Mouse (Mus musculus): ENCODE results near the gene Rnf26. TPM values are rescaled to one million over a fixed set of nuclear protein-coding genes. Genes with fewer than 3 reads are reported as not detected.
A peak's percentile ranks its signal among the peaks of the same experiment; 100 is the strongest.

Gene Rnf26
- total RNA-seq, 2 experiments from 2014 or later = 18.1 TPM

DNA sequence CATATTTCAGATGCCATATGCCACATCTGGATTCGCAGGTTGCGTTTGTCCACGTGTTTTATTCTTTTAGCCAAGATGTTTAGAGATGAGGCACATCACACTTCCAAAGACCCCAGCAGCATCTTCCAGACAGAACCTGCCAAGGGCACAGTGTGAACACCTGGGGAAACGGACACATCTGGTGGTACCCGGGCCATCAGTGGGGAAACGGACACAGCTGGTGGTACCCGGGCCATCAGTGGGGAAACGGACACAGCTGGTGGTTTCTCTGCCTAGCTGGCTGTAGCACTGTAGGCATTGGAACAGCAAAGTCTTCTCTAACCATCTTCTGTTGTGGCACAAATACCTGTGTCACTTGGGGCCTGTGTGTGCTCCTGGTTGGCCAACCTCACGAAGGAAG, 17.5 kb downstream of the Rnf26 start:
- no peak for DNase-seq
- intact Hi-C loops (cut with DNase I) = loop anchor here (2.0 kb wide), 1 partner anchor 23 kb away; no protein-coding TSS in a partner anchor

DNA sequence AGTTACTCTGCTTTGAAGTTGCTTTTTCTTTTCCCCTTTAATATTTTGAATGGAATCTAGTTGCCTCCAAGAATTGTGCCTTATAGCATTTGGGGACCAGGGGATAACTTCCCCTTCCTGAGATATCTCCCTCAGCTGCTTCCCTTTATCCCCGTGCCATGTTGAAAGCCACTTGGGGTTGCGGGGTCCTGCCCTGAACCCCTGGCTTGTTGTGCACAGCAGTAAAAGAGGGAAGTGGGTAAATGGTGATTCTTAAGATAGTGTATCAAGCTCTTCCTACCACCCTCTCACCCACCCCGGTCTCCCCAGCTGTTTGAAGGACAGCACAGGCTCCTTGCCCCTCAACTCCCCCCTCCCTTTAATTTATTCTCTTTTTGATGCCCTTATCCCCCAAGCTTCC, 18.6 kb downstream of the Rnf26 start:
- DNase-seq = no peak
- intact Hi-C loops (cut with DNase I) = loop anchor here (2.0 kb wide), 1 partner anchor 22 kb away; no protein-coding TSS in a partner anchor

DNA sequence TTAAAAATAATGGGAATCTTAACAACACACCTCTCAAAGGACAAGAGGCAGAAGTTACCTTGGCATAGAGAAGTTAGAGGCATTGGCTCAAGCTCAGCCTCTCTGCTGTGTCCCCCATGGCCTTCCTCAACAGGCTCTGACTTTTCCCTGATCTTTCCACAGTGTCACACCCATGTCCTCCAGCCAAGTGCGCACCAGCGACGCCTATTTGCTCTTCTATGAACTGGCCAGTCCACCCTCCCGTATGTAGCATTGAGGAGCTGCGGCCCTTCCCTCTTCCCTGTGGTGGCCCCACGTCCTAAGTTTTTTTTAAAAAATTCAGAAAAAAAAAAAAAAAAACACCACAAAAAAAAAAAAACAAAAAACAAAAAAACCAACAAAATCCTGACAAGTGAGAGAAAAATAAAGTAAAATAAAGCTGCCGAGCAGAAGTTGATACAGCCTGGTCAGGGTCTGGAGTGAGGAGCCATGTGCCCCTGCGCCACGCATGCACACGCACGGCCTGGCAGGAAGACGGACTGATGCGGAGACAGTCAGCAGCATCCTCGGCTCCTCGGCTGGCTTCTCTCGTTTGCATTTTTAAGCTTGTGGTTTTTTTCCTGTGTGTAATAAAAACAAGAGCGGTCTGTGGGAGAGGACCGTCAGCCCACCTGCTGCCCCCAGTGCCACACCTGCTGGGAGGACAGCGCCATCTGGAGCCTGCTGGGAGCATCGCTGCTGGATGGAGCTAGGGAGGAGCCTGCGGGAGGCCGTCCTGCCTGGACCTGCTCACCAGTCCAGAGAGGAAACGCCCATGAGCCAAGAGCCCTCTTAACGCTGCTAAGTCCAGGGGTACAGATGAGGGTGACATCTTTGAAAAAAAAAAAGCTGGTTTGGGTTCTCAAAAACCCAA, 19.5 kb downstream of the Rnf26 start:
- peak; percentile 87 to 90 for DNase-seq
- intact Hi-C loops (cut with DNase I) = loop anchor here (2.0 kb wide), 1 partner anchor 21 kb away; no protein-coding TSS in a partner anchor

DNA sequence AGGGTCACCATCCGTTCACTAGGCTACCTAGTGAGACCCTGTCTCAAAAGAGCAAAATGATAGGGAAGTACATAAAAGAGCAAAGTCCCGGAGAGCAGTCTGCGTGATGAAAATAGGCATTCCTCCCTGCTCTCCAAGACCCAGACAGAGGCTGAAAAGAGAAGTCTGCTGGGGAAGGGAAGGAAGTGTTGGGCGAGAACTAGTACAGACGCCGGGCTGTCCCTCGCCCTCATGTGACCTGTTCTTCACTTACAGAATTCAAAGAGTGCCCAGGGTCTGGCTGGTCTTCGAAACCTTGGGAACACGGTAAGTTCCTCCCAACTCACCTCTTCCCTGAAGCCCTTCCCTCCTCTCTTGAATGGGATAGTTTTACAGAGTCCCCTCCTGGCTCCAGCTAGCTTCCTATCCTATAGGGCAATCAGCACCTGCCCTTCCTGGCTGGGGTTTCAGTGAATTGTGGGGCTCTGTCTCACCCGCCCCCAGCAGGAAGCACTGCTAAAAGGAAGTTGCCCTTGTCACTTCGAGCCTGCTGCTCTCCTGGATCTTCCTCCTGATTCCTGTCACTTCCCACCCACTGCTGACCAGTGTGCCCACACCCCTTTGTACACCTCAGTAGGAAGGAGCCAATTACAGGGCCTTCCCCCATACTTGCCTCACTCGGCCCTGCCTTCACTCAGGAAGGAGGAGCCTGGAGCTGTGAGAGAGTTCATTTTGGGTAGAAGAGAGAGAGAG, 24.3 kb downstream of the Rnf26 start:
- DNase-seq = no peak
- intact Hi-C loops (cut with DNase I) = no loop called here

DNA sequence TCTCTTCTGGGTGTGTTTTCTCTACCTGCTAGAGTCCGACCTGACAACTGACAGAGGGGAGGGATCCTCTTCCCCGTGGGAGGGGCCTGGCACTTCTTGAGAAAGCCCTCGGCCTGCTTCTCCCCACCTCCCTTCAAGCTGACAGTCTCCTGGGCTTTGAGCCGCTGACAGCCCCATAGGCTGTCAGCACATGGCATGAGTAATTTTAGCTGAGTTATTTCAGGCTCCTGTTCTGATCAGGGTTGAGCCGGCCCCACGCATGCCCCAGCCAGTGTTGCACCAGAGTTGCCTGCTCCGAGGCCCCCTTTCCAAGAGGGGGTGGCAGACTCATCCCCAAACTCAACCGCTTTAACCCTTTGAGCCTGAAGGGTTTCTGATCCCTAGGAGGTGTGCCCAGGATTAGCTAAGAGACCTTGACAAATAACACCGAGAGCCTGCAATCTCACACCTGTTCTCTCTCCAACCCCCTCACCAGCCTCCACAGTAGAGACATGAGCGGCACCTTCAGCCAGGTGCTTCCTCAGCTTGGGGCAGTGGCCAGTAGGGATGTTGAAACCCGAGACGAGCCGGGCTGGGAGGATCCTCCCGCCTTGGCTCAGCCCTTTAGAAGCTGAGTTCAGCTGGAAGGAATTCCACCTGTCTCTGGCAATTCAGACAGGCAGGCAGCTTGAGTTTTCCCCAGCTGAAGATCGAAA, 25.4 kb downstream of the Rnf26 start:
- peak; percentile 69 to 81 for DNase-seq
- intact Hi-C loops (cut with DNase I) = no loop called here

DNA sequence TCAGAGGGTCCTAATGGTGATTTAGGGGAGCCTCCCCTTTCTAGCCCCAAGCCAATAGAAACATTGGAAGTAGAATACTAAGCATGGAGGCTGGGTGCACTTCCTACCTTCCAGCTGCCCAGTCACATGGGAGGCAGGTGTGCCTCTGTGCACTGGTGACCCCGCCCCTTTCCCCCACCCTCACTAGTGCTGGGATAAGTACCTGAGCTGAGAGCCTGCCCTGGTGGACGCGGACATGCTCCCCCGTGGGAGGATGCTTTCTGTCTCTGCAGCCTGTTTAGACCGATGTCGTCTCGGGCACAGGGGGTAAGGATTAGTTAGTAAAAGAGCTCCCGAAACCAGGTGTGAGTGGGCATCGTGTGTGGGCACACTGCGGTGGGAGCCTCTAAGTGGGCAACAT, 26.4 kb downstream of the Rnf26 start:
- intact Hi-C loops (cut with DNase I) = no loop called here
- peak in 1 of 2 experiments; percentile 35 for DNase-seq

DNA sequence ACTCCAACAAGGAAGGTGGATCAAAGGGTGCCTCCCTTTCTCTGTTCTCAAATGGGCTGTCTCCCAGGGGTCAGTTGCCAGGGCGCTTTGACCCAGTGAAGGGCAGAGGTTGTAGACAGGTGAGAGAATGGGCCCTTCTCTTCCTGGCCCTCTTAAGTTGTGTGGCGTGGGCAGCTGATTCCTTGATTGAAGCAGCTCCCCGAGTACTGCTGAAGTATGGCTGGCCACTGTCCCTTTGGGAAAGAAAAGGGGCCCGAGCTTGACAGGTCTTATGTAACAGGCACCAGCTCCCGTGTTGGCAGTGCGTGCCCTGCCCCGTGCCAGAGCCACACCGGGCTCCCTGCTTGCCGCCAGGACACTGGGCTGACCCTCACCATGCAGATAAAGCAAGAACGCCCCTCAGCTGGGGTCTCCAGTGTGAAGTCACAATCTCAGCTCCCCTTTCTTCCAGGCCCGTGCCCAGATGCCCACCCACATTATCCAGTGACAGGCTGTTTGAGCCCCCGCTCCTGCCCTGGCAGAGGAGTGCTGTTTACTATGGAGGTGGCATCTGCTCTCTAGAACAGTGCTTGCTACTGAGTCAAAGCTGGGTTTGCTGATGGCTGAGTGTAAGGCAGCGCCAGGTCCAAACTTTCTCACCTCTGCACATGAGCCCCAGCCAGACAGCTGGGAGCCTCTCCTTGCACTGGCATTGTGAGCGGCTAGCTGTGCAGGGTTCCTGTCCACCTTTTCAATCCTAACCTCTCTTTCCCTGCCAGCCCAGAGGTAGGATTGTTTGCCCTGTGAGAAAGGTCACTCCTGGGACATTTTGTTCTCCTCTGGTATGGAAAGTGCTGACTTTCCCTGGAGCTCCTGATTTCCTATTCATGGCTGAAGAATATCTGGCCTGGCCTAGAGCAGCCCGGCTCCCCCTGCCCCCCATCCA, 27.3 kb downstream of the Rnf26 start:
- intact Hi-C loops (cut with DNase I) = no loop called here
- peak; percentile 83 to 84 for DNase-seq

DNA sequence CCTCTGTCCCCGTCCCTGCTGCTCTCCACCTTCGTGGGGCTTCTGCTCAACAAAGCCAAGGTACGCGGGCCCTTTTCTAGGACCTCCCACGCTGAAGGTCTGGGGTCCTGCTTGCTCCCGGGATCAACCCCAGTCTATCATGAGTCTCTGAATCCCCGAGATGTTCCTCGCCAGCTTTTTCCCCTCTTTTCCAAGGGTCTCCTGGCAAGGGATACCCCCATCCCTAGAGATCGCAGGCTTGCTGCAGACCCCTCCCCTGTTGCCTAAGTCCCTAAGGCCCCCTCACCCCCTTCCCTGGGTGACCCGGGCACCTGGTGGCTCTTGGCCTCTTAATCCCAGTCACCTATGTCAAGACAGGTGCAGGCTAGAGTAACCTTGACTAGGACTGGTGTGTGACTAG, 28.0 kb downstream of the Rnf26 start:
- peak in 1 of 2 experiments; percentile 34 for DNase-seq
- intact Hi-C loops (cut with DNase I) = no loop called here

DNA sequence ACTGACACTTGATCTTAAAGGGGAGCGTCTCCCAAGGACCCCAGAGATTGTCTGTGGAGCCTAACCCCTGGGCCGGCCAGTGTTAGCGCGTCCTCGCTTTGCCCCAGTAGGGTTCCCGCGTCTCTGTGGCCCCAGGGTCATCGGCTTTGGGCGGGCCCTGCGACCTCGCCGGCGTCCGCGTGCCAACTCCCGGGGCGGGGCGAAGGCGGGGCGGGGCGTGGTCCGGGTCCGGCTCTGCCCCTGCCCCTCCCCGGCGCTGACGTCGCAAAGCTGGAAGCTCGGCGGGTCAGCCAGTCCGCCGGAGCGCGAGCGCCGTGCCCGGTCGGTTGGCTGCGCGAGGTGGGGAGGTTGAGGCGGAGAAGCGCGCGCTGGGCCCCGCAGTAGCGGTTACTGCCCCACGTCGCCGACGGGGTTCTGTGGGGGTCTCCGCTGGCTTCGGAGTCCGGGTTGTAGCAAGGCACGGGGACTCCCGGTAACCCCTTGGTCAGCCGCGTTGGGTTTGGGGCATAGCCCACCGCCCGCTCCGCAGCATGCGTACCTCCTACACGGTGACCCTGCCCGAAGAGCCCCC, 28.6 kb downstream of the Rnf26 start:
- DNase-seq = peak; percentile 95 to 96
- intact Hi-C loops (cut with DNase I) = no loop called here

DNA sequence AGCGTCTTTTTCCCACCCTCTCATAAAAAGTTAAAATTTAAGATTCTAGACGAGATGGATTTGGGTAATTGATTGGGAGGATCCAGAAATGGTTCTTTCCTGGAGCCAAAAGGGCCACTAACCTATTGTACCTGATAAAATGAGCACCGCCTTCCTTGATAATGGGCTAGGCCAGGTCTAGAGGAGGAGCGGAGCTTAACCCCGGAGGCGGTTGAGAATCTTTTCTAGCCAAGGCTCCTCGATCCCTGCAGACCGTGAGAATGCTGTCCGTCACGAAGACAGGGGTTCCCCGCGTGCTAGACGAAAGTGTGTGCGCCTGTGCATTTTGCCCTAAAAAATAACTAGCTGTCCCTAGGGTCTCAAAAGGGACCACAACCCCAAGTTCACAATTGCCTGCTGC, 29.1 kb downstream of the Rnf26 start:
- no peak for DNase-seq
- intact Hi-C loops (cut with DNase I) = no loop called here

DNA sequence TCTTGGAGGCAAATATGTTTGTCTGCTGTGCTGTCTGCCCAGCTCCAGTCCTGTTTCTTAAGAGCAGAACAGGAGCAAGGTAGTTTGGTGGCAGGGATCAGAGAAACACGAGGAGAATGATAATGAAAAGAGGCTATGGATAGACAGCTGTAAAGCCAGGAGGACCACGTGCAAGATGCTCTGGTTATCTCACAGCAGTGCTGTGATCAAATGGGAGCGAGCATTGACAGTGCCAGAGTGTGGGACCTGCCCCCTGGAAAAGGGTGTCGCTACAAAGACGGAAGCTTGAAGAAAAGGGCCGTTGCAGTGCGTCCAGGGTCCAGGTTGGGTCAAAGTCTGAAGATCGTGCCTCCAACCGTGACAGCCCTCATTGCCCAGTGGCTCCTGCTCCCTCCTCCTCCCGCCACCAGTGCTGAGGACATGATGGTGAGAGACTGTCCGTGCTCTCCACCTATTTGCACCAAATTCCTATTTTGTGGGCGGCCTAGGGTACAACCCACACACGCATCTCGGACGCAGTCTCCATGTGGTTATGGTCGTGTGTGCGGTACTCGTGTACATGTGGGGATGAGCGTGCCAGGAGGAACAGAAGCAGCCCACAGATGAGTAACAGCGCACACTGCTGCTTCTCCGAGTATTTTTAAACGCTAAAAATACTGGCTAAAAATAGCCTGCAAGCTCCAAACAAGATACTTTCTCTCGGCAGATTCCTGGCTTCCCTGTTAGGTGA, 29.8 kb downstream of the Rnf26 start:
- intact Hi-C loops (cut with DNase I) = no loop called here
- peak in 1 of 2 experiments; percentile 55 for DNase-seq

DNA sequence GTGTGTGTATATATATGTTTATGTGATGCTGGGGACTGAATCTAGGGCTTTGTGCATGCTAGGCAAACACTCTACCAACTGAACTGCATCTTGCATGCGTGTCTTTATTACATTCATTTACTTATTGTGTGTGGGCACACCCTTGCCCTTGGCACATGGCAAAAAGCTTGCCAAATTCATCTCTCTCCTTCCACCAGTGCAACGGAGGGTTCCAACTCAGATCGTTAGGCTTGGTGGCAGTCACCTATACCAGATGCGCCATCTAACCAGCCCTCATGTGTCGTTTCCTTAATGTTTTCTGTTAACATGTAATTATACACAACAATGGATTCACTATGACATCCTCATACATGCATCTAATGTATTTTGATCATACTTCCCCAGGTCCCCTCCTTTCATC, 31.1 kb downstream of the Rnf26 start:
- DNase-seq = peak in 1 of 2 experiments; percentile 2
- intact Hi-C loops (cut with DNase I) = no loop called here

DNA sequence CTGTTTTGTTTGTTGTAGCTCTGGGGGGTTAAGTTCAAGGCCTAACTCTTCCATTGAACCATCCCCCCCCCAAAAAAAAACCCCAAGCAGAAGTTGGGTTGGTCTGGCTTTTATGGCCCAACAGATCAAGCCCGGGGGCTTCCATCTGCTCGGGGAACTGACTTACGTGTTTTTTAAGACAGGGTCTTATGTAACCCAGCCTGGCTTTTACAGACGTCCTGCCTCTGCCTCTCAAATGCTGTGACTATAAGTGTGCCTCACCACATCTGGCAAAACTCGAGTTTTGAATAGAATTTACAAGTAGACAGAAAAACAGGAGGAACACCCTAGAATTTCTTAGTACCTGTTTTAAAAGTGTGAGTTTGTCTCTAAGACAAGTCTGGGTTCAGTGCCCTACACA, 31.7 kb downstream of the Rnf26 start:
- intact Hi-C loops (cut with DNase I) = no loop called here
- DNase-seq = no peak

DNA sequence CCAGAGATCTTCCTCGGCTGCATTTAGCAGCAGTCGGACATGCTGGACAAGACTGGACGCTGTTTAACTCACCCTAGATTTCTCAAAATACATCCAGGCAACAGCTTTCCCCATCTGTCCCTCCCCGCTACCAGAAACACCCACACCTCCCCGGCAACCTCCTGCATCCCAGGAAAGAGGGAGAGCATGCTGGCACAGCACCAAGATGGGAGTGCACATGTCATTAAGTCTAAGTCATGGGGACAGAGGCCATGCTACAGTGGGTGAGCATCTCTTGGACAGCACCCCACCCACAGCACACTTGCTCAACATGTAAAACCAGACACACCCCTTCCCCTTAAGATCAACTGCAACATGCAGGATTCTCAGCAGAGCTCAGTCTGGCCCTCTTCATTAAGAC, 32.4 kb downstream of the Rnf26 start:
- peak in 1 of 2 experiments; percentile 59 for DNase-seq
- intact Hi-C loops (cut with DNase I) = no loop called here

DNA sequence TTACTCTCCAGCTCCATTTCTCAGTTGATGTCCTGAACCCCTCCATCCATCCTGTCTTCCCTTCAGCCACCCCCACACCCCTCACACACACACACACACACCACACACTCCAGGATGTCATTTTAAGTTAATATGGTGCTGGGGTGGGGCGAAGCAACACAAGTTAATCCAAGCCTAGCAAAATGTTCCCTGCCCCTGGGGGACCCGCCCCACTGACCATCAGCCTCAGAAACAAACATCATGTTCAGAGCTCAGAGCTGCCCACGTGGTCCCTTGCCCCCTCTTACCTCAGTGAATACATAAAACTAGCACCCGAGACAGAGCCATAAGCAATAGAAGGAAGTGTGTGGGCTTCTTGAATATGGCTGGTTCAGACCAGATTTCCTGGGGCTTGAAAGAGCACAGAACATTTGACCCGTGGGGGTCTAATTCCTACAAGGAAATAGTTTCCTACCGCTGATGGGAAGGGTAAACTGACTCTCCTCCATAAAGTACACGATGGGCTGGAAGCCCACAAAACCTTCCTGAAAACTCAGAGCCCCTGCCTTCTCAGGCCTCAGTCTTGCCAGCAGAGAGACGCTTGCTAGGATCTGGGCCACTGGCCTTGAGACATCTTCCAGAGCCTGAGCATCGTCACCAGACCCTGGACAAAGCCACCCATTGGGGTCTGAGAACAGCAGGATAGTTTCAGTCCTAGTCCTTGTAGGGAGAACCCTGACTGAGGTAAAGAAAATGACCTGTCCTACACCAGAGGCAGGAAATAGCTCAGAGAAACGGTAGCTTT, 33.1 kb downstream of the Rnf26 start:
- intact Hi-C loops (cut with DNase I) = no loop called here
- DNase-seq = no peak

DNA sequence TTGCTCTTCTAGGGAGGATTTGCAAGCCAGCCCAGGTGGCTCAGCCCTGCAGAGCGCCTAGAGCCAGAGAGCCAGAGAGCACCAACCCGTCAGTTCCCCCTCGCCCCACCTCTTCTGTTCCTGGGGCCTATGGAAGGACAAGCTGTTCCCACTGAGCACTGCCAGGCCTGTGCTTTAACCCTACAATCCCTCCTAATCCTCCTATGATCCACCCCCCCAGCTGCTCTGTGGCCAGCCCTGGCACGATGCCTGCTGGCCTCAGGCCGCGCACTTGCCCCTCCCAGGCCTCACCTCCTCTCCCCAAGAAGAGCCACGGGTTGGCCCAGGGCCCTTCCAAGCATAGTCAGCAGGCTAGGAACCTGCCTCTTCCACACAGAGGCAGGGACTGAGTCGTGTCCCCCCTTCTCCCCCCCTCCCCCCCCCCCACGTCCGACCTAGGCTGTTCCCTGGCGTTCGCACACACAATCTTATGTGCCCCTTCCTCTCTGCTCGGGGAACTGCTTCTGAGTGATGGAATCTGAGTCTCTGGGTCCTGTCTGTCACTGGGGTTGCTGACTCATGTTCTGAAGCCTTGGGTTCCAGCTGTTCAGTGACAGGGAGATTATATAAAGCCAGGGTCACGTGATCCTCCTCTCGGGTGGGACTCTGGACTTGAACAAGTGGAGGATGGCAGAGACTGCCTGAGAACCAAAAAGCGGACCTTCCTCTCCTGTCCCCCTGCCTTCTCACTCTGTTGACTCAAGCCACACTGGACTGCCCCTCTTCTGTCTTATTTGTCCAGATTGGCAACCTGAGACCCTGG, 34.2 kb downstream of the Rnf26 start:
- peak; percentile 90 to 91 for DNase-seq
- intact Hi-C loops (cut with DNase I) = no loop called here

DNA sequence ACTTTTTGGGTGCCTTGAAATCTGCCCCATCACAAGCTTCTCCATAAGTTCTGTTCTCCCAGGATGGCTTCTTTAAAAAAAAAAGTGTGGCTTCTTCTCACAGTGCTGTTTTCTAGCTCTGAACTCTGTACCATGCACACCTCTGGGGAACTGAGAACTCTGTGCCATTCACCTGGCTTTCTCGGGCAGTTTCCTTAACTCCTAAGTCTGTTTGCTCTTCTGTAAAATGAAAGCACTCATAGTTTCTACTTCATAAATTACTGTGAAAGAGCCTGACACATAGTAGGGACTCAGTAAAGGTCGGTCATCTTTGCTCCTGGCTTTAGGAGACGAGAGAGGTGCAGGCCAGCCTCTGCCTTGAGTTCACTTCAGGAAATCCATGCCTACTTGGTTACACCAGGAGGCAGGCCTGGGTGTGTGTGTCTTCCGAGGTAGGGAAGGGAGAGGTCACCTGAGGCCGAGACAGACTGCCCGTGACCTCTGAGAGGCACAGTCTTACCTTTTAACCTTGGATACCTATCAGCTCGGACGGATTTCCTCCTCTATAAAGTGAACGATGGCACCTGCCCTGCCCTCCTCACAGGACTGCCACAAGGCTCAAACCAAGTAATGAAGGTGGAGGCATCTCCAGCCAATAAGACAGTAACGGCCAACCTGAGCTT, 35.0 kb downstream of the Rnf26 start:
- intact Hi-C loops (cut with DNase I) = no loop called here

More for the DNA sequence above, 35.0 kb downstream of the Rnf26 start:
- no peak for DNase-seq
